Mouse (Mus musculus) heart, adult 2 months (tissue): ENCODE results near the gene Shroom3. TPM values are rescaled to one million over a fixed set of nuclear protein-coding genes. Genes with fewer than 3 reads are reported as not detected.

ENCODE experiments used
- DNase-seq, 2 experiments: peaks; one replicate each; pipeline ENCODE4 v3.0.0; 2021
- H3K27ac ChIP-seq: fragments of 200-600 bp; 2 replicates; pipeline ENCODE4 v1.8.1; 2022
- H3K27me3 ChIP-seq: fragments of 200-500 bp; 2 replicates; pipeline ENCODE4 v1.6.1; 2012; ENCODE audit warnings: mild to moderate bottlenecking, low read length, inconsistent platforms, mixed read lengths; ENCODE audit not compliant: control insufficient read depth, insufficient read depth
- H3K36me3 ChIP-seq: fragments of 200-500 bp; 2 replicates; pipeline ENCODE4 v1.6.1; 2012; ENCODE audit warnings: low read length, inconsistent platforms; ENCODE audit not compliant: control insufficient read depth, insufficient read depth
- H3K4me1 ChIP-seq: fragments of 200-500 bp; 2 replicates; pipeline ENCODE4 v1.6.1; 2011; ENCODE audit warnings: low read length; ENCODE audit not compliant: control insufficient read depth, insufficient read depth
- H3K4me3 ChIP-seq: fragments of 200-600 bp; 2 replicates; pipeline ENCODE4 v1.8.1; 2022
- H3K79me2 ChIP-seq: fragments of 200-500 bp; replicated peaks from 2 replicates; pipeline ENCODE4 v1.6.1; 2012; ENCODE audit warnings: mild to moderate bottlenecking, inconsistent platforms, low read length, moderate library complexity, mixed read lengths; ENCODE audit not compliant: control insufficient read depth, insufficient read depth
- H3K9ac ChIP-seq: fragments of 200-500 bp; 2 replicates; pipeline ENCODE4 v1.6.1; 2012; ENCODE audit warnings: low read depth, mild to moderate bottlenecking, control low read depth, inconsistent platforms, low read length, mixed read lengths
- CTCF ChIP-seq: fragments of 200-600 bp; IDR thresholded peaks from 2 replicates; pipeline ENCODE4 v1.8.1; 2022; ENCODE audit warnings: antibody characterized with exemption, mild to moderate bottlenecking, moderate library complexity
- EP300 ChIP-seq: fragments of 200-500 bp; IDR thresholded peaks from 2 replicates; pipeline ENCODE4 v1.6.1; 2011; ENCODE audit warnings: low read depth, low read length, control low read depth; ENCODE audit not compliant: insufficient read depth
- POLR2A ChIP-seq: fragments of 200-500 bp; IDR thresholded peaks from 2 replicates; pipeline ENCODE4 v1.6.1; 2011; ENCODE audit warnings: mild to moderate bottlenecking, low read depth, low read length, control low read depth; ENCODE audit not compliant: insufficient read depth
- WGBS: fragments of 180-500 bp; shearing (Covaris S2); methylation state at CpG from one replicate; pipeline ENCODE4 v1.1.7; 2018; 5-methylcytosine and 5-hydroxymethylcytosine counted together
- intact Hi-C: fragments of 180-260 bp; cut with DNase I; formaldehyde crosslinking; loops from one replicate; pipeline ENCODE4 v1.15.1; 2025
- polyA plus RNA-seq: library from polyadenylated mRNA; depleted of rRNA; stranded (reverse); fragments of >200 nt; gene quantifications from 2 replicates; pipeline ENCODE4 v1.2.3, GENCODE M21; 2012
- total RNA-seq, 2 experiments: library from RNA; stranded (reverse); gene quantifications; 2 replicates each; pipeline ENCODE4 v1.2.3; 2021

Gene Shroom3
- total and polyA plus RNA-seq, 3 experiments, result 32.8 to 38.5 (median 32.8) TPM

DNA sequence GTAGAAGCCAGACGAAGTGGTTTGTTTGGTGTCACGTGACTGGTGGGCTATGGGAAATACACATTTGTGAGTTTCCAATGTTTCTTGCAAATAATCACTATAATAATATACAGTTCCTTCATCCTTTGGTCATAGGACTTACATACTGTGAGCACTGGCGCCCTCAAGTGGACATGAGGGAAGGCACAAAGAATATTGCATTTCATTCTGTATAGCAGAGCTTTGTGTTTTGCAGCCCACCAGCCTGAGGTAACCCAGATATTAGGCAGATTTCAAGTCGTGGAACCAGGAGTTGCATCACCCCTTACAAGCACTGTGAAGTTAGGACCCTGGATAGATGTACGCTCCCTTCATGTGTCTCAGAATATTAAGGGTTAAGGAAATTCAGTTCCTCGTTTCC is 42.7 kb downstream of the Shroom3 start:
- intact Hi-C loops, result loop anchor here (1.0 to 5.0 kb wide), 4 partner anchors 43 to 436 kb away; partner anchors contain the start of gene Shroom3
- no peak overlapping the region for H3K4me3 ChIP-seq
- 24% methylated on average over 6 of the region's 6 CpGs for WGBS
- TF ChIP-seq EP300 (no peak), CTCF (peak; percentile 85)
- no peak overlapping the region for H3K27ac ChIP-seq
- no peak overlapping the region for H3K9ac ChIP-seq
- H3K27me3 ChIP-seq, result no peaks in the 10 kb centered on the region
- no peaks in the 10 kb centered on the region for H3K79me2 ChIP-seq
- H3K36me3 ChIP-seq, result no peaks in the 10 kb centered on the region
- peak; percentile 23 to 44 for DNase-seq
- H3K4me1 ChIP-seq, result no peaks in the 10 kb centered on the region

DNA sequence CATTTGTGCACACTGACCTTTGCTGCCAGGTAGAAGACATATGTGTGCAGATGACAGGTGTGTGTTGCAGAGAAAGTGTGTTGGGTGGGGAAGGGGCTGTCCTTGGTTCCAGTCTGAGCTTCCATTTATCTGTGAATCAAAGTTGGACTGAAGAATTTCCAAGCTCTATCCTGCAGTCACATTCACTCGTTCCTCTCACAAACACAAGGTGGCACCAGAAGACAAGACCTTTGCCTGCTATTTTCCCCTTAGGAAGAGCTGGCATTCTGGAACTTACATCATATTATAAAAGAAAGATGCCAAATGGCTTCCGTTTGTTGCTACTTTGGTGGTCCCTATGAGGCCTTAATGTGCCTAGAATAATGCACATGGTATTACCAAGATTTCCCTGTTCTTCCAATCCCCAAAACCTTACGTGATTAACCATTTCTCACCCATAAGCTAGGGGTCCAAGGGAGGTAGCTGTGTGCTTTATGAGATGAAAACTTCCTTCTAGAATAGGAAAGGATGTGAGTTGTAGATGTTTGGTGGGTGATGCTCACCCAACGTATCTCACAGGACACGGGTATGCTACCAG is 45.1 kb downstream of the Shroom3 start:
- H3K27ac ChIP-seq, result no peak overlapping the region

DNA sequence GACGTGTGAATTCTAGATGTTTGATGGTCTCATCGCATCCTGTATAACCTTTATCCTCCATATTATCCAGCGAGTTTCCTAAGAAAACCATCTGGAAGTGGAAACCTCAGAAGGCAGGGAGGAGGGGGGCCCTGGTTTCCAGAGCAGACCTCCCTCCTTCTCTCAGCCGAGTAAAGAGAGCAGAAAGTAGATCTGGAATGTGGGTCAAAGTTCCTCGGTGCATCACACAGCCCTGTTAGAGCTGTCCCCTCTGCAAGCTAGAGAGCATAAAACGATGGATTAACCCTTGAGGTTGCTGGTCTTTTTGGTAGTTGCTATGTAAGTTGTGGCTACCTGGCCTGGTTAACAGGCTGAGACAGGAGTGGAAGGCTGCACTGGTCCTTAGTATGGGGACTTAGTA is 46.0 kb downstream of the Shroom3 start:
- no peaks in the 10 kb centered on the region for H3K27me3 ChIP-seq
- no peak overlapping the region for H3K9ac ChIP-seq
- no peak for DNase-seq
- no peak for TF ChIP-seq EP300
- no peak for TF ChIP-seq POLR2A
- no peak for TF ChIP-seq CTCF
- H3K4me1 ChIP-seq, result no peaks in the 10 kb centered on the region
- no peak overlapping the region for H3K4me3 ChIP-seq
- H3K36me3 ChIP-seq, result no peaks in the 10 kb centered on the region
- H3K79me2 ChIP-seq, result no peaks in the 10 kb centered on the region
- intact Hi-C loops, result loop anchor here (1.0 to 5.0 kb wide), 3 partner anchors 143 to 433 kb away; no protein-coding TSS in a partner anchor
- WGBS, result 56% methylated on average over 6 of the region's 6 CpGs
- H3K27ac ChIP-seq, result no peak overlapping the region

More for the DNA sequence above, 45.1 kb downstream of the Shroom3 start:
- Histone ChIP-seq H3K4me1 (no peaks in the 10 kb centered on the region), H3K27me3 (no peaks in the 10 kb centered on the region), H3K79me2 (no peaks in the 10 kb centered on the region), H3K36me3 (no peaks in the 10 kb centered on the region), H3K4me3 (no peak overlapping the region), H3K9ac (no peak overlapping the region)
- intact Hi-C loops, result loop anchor here (1.0 to 5.0 kb wide), 3 partner anchors 226 to 434 kb away; no protein-coding TSS in a partner anchor
- peak in 1 of 2 experiments; percentile 35 for DNase-seq
- WGBS, result 37% methylated on average over 5 of the region's 5 CpGs
- TF ChIP-seq CTCF, result peak; percentile 92
- no peak for TF ChIP-seq POLR2A

DNA sequence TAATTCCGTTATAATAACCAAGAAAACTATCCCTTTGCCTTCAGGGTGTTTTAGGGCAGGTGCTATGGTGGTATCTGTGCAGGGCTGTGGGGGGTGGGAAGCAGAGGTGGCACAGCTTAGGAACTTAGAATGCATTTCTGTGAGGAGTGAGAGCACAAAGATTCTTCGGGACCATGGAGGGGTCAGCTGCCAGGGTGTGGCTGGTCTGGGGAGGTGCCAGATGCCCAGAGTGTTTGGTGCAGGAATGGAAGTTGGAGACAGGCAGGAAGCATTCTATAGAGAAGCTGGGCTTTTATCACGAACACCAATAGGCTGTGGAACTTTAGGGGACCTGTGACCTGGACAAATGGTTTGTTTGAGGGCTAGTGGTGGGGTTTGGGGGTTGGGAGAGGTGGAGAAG is 58.6 kb downstream of the Shroom3 start:
- TF ChIP-seq CTCF (no peak), EP300 (no peak)
- 68% methylated on average over 3 of the region's 3 CpGs for WGBS

DNA sequence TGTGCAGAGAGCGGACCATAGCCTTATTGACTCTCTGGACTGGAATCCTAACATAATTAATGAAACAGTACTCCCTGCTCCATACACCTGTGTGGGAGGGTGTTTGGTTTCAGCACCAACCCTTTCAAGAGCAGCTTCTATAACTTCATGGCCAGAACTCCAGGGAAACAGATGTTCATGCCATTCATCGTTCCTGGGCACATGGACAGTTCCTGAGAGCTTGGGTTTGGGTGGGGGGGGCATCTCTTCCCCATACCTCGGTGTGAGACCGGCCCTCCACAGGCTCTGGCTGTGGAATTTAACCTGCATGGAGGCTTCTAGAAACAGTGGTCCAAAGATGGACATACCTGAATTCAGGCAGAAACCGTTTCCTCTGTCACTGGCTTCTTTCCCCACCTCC is 59.5 kb downstream of the Shroom3 start:
- Histone ChIP-seq H3K27ac (no peak overlapping the region), H3K4me3 (no peak overlapping the region), H3K9ac (no peak overlapping the region), H3K4me1 (peaks cover 4% of the 10 kb centered on the region), H3K27me3 (no peaks in the 10 kb centered on the region), H3K79me2 (no peaks in the 10 kb centered on the region), H3K36me3 (no peaks in the 10 kb centered on the region)
- 82% methylated on average over 5 of the region's 5 CpGs for WGBS
- DNase-seq, result no peak
- intact Hi-C loops, result loop anchor here (5.0 kb wide), 1 partner anchor 70 kb away; no protein-coding TSS in a partner anchor
- no peak for TF ChIP-seq POLR2A
- no peak for TF ChIP-seq CTCF
- no peak for TF ChIP-seq EP300

More for the DNA sequence above, 58.6 kb downstream of the Shroom3 start:
- Histone ChIP-seq H3K79me2 (no peaks in the 10 kb centered on the region), H3K27ac (no peak overlapping the region), H3K4me1 (peaks cover 4% of the 10 kb centered on the region), H3K9ac (no peak overlapping the region), H3K27me3 (no peaks in the 10 kb centered on the region), H3K36me3 (no peaks in the 10 kb centered on the region), H3K4me3 (no peak overlapping the region)
- intact Hi-C loops, result loop anchor here (5.0 kb wide), 1 partner anchor 70 kb away; no protein-coding TSS in a partner anchor
- DNase-seq, result no peak

DNA sequence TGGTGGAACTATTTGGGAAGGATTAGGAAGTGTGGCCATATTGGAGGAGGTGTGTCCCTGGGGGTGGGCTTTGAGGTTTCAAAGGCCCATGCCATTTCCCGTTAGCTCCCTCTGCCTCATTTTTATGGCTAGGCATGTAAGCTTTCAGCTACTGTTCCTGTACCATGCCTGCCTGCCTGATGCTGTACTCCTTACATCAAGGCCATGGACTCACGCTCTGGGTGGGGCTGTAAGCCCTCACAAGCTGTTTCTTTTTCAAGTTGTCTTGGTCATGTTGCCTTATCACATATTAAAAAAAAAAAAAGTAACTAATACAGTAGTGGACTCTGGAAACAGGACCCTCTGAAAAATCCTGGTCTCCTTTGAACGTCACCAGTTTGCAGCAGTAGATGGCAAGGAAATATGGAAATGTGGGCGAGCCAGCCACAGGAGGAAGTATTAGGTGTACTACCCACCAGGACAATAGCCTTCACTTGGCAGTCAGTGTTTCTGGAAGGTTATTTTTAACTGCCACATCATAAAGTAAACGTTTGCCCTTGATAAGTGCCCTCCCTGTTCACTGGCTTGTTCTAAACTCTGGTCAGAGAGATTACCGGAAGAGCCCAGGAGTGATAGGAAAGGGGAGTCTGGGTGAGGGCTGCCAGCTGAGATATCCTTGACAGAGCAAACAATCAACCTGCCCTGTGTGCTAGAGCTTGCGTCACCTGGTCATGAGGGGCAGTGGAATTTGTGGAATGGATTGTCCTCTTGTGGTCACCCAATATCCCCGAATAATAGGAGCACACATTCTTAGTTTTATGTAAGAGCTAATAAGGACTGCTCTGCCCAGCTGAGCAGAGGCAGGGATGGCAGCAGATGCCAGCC is 62.4 kb downstream of the Shroom3 start:
- peak; percentile 42 to 71 for DNase-seq
- intact Hi-C loops, result no loop called here
- peak; percentile 94 for TF ChIP-seq EP300
- no peak for TF ChIP-seq CTCF
- no peaks in the 10 kb centered on the region for H3K79me2 ChIP-seq
- no peaks in the 10 kb centered on the region for H3K36me3 ChIP-seq
- 29% methylated on average over 8 of the region's 8 CpGs for WGBS
- peak overlapping the region; percentile 82 for H3K27ac ChIP-seq
- no peak overlapping the region for H3K9ac ChIP-seq
- H3K4me1 ChIP-seq, result peaks cover 4% of the 10 kb centered on the region
- no peaks in the 10 kb centered on the region for H3K27me3 ChIP-seq
- H3K4me3 ChIP-seq, result no peak overlapping the region
